Mouse (Mus musculus) left cerebral cortex, postnatal 36 days (tissue): ENCODE data around the gene Ccdc36. TPM values are rescaled to one million over a fixed set of nuclear protein-coding genes. Genes with fewer than 3 reads are reported as not detected.

Experiments used
- DNase-seq, 2 experiments: peaks; one replicate each; pipeline ENCODE4 v3.0.0; 2021 to 2022; ENCODE audit warnings: low spot score in 2 of 2, mixed read lengths in 1 of 2
- intact Hi-C: fragments of 180-260 bp; cut with DNase I; formaldehyde crosslinking; loops from one replicate; pipeline ENCODE4 v1.15.1; 2025
- total RNA-seq, 2 experiments: library from RNA; stranded (reverse); gene quantifications; 2 replicates each; pipeline ENCODE4 v1.2.3; 2021

Ccdc36 gene
- total RNA-seq: under 1 TPM; 0.14 to 0.15 TPM

DNA sequence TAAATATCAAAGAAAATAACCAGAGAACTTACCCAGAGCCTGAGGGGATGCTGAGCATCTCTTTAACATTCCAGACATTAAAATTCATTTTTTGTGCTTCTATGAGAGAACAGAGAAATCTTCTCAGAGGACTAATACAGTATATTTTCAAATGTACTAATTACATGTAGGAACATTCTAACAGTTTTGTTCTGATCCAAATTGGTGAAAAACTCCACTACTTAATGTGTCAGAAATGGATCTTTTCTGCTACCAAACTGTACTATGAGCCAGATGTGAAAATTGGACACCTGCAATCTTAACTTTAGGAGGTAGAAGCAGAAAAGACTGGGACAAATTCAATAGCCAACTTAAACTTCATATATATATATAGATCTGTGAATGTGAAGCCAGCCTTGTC, at the start of gene Ccdc36:
TSS of gene Ccdc36 (minus strand) at position 101 of the 400 bp plus-strand sequence.
- no peak for DNase-seq
- intact Hi-C loops: no loop called here

DNA sequence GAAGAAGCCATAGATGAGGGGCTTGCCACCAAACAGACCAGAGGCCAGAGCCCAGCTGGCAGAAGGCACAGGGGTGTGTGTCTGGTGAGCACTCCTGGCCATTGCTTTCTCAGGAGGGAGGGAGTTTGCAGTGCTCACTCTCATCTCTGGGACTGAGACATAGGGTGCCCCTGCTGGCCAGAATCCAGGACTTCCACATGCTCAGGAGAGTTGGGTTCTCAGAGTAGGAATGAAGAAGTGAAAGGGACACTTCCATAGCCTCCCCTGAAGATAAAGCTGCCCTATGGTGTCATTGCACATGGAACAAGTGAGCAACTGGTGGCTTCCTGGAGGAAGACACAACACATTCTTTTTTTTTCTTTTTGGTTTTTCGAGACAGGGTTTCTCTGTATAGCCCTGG, 46.2 kb upstream of the Ccdc36 start:
- intact Hi-C loops: no loop called here
- DNase-seq: no peak

GRCm38 (mm10) chr9:108469845-108470244, 41.6 kb upstream of the Ccdc36 start:
- intact Hi-C loops: no loop called here
- DNase-seq: no peak

- intact Hi-C loops: no loop called here
- no peak for DNase-seq
Observed at GRCm38 (mm10) chr9:108469430-108469829, 41.1 kb upstream of the Ccdc36 start.

DNA sequence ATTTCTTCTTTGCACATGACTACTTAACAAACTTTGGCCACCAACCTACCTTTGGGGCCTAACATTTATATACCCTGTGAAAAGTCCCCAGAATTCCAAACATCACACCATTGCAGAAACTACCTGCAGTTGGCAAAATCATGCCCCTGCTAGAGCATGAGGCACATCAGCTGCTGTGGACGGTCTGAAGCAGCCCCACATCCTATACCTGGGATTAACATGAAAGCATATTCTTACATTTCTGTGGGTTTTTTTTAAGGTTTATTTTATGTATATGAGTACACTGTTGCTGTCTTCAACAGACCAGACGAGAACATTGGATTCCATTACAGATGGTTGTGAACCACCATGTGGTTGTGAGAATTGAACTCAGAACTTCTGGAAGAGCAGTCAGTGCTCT, 37.9 kb upstream of the Ccdc36 start:
- intact Hi-C loops: no loop called here
- no peak for DNase-seq

DNA sequence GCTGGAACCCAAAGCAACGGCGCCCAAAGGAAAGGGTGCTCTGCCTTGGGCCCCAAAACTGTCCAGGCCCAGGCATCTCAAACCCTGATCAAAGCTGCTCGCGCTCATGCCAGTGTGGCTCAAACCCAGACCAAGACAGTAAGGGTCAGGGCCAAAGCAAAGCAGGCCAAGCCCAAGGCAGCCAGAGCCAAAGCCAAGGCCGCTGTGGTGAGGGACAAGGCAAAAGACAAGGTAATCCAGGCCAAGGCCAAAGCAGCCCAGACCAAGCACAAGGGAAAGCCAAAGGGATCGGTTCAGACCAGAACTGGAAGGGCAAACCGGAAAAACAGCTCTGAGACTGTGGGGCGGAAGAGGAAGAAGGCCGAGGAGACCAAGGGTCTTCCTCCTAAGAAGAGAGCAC, 35.4 kb upstream of the Ccdc36 start:
- intact Hi-C loops: no loop called here
- no peak for DNase-seq

- no peak for DNase-seq
- intact Hi-C loops: no loop called here
Observed at GRCm38 (mm10) chr9:108462192-108462591, 33.9 kb upstream of the Ccdc36 start.

- no peak for DNase-seq
- intact Hi-C loops: no loop called here
Observed at GRCm38 (mm10) chr9:108461675-108462074, 33.4 kb upstream of the Ccdc36 start.

GRCm38 (mm10) chr9:108461181-108461631, 32.9 kb upstream of the Ccdc36 start, which contains the start of gene Klhdc8b:
TSS of gene Klhdc8b (minus strand) at chr9:108461581.
- intact Hi-C loops: no loop called here
- no peak for DNase-seq

- intact Hi-C loops: no loop called here
- peak; percentile 86 to 89 for DNase-seq
Observed at GRCm38 (mm10) chr9:108460319-108461178, 32.3 kb upstream of the Ccdc36 start, which contains the start of gene Ccdc71. TSS of gene Ccdc71 (plus strand) at chr9:108460527.

DNA sequence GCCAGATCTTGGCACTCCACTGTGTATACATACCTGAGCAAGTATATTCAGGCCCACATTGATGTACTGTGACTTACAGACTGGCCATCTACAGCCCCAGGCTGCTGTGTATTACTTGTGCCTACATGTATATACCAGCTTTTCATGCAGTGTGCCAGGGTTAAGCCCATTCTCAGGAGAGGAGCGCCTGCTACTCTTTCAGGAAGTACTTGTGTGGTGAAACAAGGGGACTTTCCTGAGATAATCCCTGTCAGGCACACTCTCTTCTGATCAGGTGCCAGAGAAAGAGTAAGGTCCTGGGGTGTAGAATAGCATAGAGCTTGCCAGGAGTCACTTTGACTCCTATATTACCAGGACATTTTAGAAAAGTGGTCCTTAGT, 31.6 kb upstream of the Ccdc36 start:
- intact Hi-C loops: no loop called here

DNA sequence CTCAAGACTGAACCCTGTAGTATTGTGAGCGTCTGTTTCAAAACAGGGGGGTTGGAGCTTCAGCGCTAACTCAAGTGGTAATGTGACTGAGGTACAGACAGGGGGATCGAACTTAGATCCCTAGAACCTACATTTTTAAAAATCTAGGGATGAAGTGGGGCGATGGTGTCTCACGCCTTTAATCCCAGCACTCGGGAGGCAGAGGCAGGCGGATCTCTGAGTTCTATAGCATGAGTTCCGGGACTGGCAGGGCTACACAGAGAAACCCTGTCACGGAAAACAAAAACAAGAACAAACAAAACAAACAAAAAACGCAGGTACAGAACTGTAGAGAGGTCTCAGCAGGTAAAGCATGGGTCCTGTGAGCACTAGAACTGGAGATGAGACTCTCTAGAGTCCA, 28.7 kb upstream of the Ccdc36 start:
- DNase-seq: no peak
- intact Hi-C loops: no loop called here

More for the DNA sequence above, 31.6 kb upstream of the Ccdc36 start:
- no peak for DNase-seq

DNA sequence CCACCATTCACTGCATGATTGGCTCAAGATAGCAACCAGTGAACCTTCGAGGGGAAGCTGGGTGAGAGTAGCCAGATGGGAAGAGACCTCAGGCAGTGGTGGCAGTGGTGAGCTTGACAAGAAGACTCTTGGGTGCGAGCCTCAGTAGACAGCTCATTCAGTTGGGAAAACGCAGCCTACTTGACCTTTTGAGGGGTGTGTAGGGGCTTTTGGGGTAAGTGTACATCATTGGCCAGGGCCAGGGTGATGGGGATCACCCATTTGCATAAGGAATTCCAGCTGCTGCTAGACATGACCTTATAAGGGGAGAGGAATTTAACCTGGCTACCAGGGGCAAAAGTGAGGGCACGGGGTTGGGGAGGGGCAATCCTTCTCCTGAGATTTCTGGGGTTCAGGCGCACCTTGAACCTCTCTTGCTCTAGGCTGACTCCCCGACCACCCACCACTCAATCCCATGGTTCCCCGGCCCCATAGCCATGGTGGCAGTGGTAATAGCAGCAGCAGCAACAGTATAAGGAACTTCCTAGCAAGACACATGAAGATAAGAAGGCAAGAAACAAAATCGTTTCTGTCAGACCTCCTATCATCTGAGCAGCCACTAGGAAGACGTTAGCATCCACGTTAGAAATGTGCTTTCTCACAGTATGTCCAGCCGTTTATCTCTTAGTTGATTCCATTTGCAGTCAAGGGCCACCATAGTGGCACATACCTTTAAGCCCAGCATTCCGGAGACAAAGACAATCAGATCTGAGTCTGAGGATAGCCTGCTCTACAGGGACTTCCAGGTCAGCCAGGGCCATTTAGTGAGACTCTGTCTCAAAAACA, 27.7 kb upstream of the Ccdc36 start:
- intact Hi-C loops: no loop called here
- no peak for DNase-seq

DNA sequence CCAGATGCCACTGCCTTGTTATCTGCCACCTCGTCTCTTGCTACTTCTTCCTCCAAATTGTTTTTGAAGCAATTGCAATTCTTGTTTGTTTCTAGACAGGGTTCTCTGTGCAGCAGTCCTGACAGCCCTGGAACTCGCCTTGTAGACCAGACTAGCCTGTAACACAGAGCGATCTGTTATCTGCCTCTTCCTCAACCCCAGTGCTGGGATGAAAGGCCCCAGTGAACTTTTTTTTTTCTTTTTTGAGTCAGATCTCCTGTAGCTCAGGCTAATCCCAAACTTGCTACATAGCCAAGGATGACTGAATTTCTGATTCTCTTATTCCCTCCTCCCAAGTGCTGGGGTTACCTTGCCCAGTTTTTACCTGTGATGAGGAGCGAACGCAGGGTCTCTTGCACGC, 26.1 kb upstream of the Ccdc36 start:
- no peak for DNase-seq
- intact Hi-C loops: loop anchor here (5.0 kb wide), 2 partner anchors 52 to 107 kb away; partner anchors contain the start of gene Usp4

DNA sequence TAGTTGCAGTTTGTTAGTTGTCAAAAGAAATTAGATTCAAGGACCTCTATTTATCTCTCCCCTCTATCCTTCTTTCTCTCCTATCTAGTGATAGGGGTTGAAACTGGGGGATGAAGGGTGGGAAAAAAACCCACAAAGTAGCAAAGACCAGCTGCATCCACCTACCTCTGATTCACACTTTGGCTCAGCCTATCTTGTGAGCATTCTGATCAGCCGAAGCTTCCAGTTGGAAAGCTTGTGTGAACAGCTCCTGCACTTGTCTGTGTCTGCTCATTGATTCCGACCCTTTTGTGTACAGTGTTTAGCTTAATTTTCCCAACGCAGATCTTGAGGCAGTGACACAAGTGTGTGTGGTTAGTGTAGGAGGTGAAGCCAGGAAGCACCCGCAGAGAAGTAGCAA, 25.2 kb upstream of the Ccdc36 start:
- DNase-seq: peak in 1 of 2 experiments; percentile 14
- intact Hi-C loops: loop anchor here (5.0 kb wide), 2 partner anchors 51 to 106 kb away; partner anchors contain the start of gene Usp4

GRCm38 (mm10) chr9:108452911-108453310, 24.6 kb upstream of the Ccdc36 start:
- intact Hi-C loops: loop anchor here (5.0 kb wide), 2 partner anchors 51 to 106 kb away; partner anchors contain the start of gene Usp4
- no peak for DNase-seq

DNA sequence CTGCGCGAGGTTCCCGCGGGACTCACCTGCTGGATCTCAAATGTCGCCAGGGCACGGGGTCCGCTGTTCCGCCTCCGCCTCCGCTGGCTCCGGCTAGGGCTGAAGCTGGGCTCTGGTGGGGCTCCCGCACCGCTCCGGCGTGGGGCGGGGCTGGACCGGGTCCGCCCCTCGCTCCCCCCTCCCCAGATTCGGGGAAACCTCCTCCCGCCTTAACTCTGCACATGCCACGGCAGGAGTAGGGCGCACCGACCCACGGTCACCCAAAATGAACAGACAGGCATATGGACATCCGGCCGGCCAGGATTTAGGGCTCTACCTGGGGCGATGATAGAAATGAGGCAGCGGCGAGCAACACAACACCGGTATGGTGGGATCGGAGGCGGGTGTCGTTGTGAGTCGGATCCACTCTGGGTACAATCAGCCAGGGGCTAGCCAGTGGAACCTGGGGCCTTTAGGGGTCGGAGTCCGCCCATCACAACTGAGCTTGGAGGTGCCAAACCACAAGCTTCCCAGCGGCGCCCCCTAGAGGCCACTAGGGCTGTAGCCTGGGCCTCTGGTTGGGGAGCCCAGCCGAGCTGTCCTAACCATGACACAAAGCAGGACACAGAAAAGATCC, 24.1 kb upstream of the Ccdc36 start:
- peak; percentile 83 to 86 for DNase-seq
- intact Hi-C loops: loop anchor here (5.0 kb wide), 2 partner anchors 50 to 105 kb away; partner anchors contain the start of gene Usp4

- intact Hi-C loops: loop anchor here (5.0 kb wide), 2 partner anchors 49 to 104 kb away; partner anchors contain the start of gene Usp4
Observed at GRCm38 (mm10) chr9:108451519-108452160, 23.4 kb upstream of the Ccdc36 start.

DNA sequence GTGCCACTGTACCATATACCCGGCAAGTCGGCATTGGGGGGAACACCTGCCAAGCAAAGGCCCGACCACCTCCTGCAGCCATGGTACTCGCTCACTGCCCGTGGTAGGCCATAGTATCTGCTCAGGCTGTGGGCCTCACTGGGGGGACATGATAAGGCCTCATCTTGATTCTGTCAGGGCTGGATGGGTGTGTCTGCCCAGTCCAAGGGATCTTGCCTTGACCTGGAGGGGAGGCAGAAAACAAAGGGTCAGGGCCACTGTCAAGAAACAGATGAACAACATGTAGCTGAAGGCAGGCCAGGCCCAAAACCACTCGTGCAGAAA, 22.8 kb upstream of the Ccdc36 start:
- intact Hi-C loops: loop anchor here (5.0 kb wide), 2 partner anchors 49 to 104 kb away; partner anchors contain the start of gene Usp4
- DNase-seq: no peak

More at GRCm38 (mm10) chr9:108451519-108452160, 23.4 kb upstream of the Ccdc36 start:
- DNase-seq: no peak
